Mouse (Mus musculus): ENCODE measurements at regions not wholly inside any gene's neighbourhood (a gene's known extent, or its start where the extent isn't known, plus 50 kb on each side); places are given as distances from the start of the nearest gene placed in this dataset.

DNA sequence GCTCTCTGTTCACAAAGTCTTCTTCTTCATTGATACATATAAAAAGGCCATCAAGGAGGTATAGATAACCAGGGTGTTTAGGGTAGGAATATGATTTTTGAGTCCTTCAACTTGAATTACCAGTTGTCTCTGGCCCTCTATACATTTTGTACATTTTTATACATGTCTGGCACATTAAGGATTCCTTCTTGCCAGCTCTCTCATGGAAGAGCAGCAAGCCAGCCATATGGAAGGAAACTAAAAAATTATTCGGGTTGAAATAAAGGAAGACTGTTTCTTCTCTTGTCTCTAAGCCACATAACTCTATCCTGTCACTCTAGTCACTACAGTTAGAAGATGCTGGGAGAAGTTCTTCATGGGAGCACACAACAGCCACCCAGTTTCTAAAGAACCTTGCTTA is 618.0 kb downstream of the Ntrk3 start:
- TF ChIP-seq CTCF (IDR thresholded peaks at IDR 0.05; ENCODE audit: borderline replicate concordance, insufficient read depth, low read depth, low read length): no peak
- no peak for TF ChIP-seq POLR2A (IDR thresholded peaks at IDR 0.05; ENCODE audit: borderline replicate concordance, insufficient read depth, low read length)

Measured in cerebellum, adult 2 months (tissue).